ENCODE assay signal across 24 mouse cellular contexts in the genomic region with DNA sequence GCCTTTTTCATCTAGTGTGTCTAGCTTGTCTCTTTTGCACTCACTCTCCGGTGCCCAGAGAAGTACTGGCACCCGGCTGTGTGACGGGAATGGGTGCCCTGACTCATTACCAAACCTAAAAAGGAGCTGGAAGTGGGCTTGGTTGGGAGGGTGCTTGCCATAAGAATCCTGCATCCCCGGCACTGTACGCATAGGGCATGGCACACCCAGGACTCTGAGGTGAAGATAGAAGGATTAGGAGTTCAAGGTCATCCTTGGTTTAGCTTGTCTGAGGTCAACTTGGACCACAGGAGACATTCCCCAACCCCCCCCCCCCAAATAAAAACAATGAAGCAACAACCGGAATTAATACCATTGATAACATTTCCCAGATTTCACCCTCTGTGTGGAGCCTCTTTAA. TPM values are rescaled to one million over a fixed set of nuclear protein-coding genes. Genes with fewer than 3 reads are reported as not detected.
A peak's percentile ranks its signal among the peaks of the same experiment; 100 is the strongest.
DNase-seq lines count a peak whose midpoint lies in the region; ATAC-seq and TF ChIP-seq lines count a peak whose summit lies in the region.
"Had no signal": no experiment of that assay in that cellular context is flagged by ENCODE, and none has a peak within 500 bp of the region (broad histone marks: within the 10 kb centered on the region; RNA-seq: fewer than 3 reads in every experiment).

No protein-coding gene starts in this region.

- no peaks in the 10 kb centered on the region for H3K9me3 ChIP-seq in hindbrain, embryonic 10.5 days
- H3K9me3 ChIP-seq in hindbrain, embryonic 14.5 days (ENCODE audit: control insufficient read depth, low read length): no peaks in the 10 kb centered on the region
- H3K9me3 ChIP-seq in lung, embryonic 15.5 days: no peaks in the 10 kb centered on the region
- no peaks in the 10 kb centered on the region for H3K9me3 ChIP-seq in ES-E14 (ENCODE audit: control insufficient read depth, insufficient read depth, low read depth, low read length)
- H3K9me3 ChIP-seq: embryonic facial prominence, embryonic 12.5 days; embryonic facial prominence, embryonic 15.5 days; hindbrain, embryonic 13.5 days had no signal

- WGBS in hindbrain, embryonic 10.5 days: 88% methylated on average over 6 of the region's 6 CpGs
- WGBS in hindbrain, embryonic 14.5 days: 96% methylated on average over 6 of the region's 6 CpGs
- WGBS in lung, embryonic 15.5 days: 92% methylated on average over 6 of the region's 6 CpGs

- 0 out of 2 replicates have a peak overlapping the region, but pooled peaks have one; percentile 3 for H3K27ac ChIP-seq in hindbrain, embryonic 10.5 days
- H3K27ac ChIP-seq in hindbrain, embryonic 14.5 days: no peak overlapping the region
- H3K27ac ChIP-seq in lung, embryonic 15.5 days: 0 out of 2 replicates have a peak overlapping the region, but pooled peaks have one; percentile 95
- H3K27ac ChIP-seq in ES-E14 (ENCODE audit: insufficient read depth, low read depth, low read length, poor library complexity, severe bottlenecking): peak overlapping the region; percentile 81
- H3K27ac ChIP-seq: embryonic facial prominence, embryonic 12.5 days; embryonic facial prominence, embryonic 15.5 days; gastrocnemius, adult 2 months; heart, adult 2 months; hindbrain, embryonic 13.5 days; hindbrain, postnatal 0 days had no signal

- ATAC-seq in hindbrain, embryonic 14.5 days (ENCODE audit: low FRiP score): no peak
- ATAC-seq in lung, embryonic 15.5 days (ENCODE audit: borderline replicate concordance, extremely low read depth, low FRiP score, low TSS enrichment): no peak
- ATAC-seq: forebrain, embryonic 14.5 days; forebrain, postnatal 0 days; hindbrain, postnatal 0 days; inflammation-experienced regulatory T-cells, adult 6 months; intestine, embryonic 16.5 days had no signal

- H3K27me3 ChIP-seq in hindbrain, embryonic 10.5 days (ENCODE audit: insufficient read depth, poor library complexity, severe bottlenecking): peaks cover 9% of the 10 kb centered on the region; the same call in 1 of the 2 replicates
- no peaks in the 10 kb centered on the region for H3K27me3 ChIP-seq in hindbrain, embryonic 14.5 days (ENCODE audit: control insufficient read depth, insufficient read depth, low read length)
- no peaks in the 10 kb centered on the region for H3K27me3 ChIP-seq in lung, embryonic 15.5 days
- H3K27me3 ChIP-seq: CH12.LX; embryonic facial prominence, embryonic 12.5 days; embryonic facial prominence, embryonic 15.5 days; hindbrain, embryonic 13.5 days had no signal

- DNase-seq in hindbrain, embryonic 10.5 days (ENCODE audit: low spot score): no peak
- no peak for DNase-seq in hindbrain, embryonic 14.5 days (ENCODE audit: low spot score)
- DNase-seq in lung, postnatal 14 days: no peak
- DNase-seq in ES-E14 (ENCODE audit: low read depth, low spot score): no peak
- no peak for DNase-seq in layer of hippocampus, adult 18-20 months (ENCODE audit: low spot score in 2 of 2)
- DNase-seq in spleen, postnatal 14 days (ENCODE audit: low spot score in 2 of 2): no peak
- DNase-seq: adrenal gland, postnatal 10 days; adrenal gland, postnatal 36 days; cerebellum, adult 18-20 months; cerebellum, adult 9-10 months; cerebellum, postnatal 25 days; forebrain, postnatal 0 days; gastrocnemius, adult 2 months; gastrocnemius, postnatal 14 days; heart, adult 2 months had no signal

- H3K9ac ChIP-seq in hindbrain, embryonic 14.5 days: no peak overlapping the region
- no peak overlapping the region for H3K9ac ChIP-seq in lung, embryonic 15.5 days
- peak overlapping the region; percentile 41; the same call in 1 of the 2 replicates for H3K9ac ChIP-seq in ES-E14 (ENCODE audit: insufficient read depth, low read depth, low read length, poor library complexity, severe bottlenecking)
- H3K9ac ChIP-seq: embryonic facial prominence, embryonic 12.5 days; embryonic facial prominence, embryonic 15.5 days; forebrain, postnatal 0 days; hindbrain, embryonic 13.5 days had no signal

- peaks cover 46% of the 10 kb centered on the region for H3K4me1 ChIP-seq in hindbrain, embryonic 10.5 days (replicated peaks)
- H3K4me1 ChIP-seq in hindbrain, embryonic 14.5 days (replicated peaks; ENCODE audit: control insufficient read depth, insufficient read depth, low read length): no peaks in the 10 kb centered on the region
- peaks cover 31% of the 10 kb centered on the region for H3K4me1 ChIP-seq in lung, embryonic 15.5 days
- peaks cover 4 to 9% of the 10 kb centered on the region in 2 experiments; a peak in 2 of 4 replicates for H3K4me1 ChIP-seq in ES-E14 (ENCODE audit: control insufficient read depth in 2 of 2, insufficient read depth in 2 of 2, low read length in 2 of 2, poor library complexity in 1 of 2)

- in situ Hi-C loops in ES-E14 (cut with MboI; ENCODE audit: low sequenced_read_pairs in 2 of 2, unreplicated experiment in 2 of 2): no loop called here

- H3K4me2 ChIP-seq in hindbrain, embryonic 14.5 days (replicated peaks): no peak overlapping the region
- no peak overlapping the region for H3K4me2 ChIP-seq in lung, embryonic 15.5 days
- H3K4me2 ChIP-seq: embryonic facial prominence, embryonic 12.5 days; embryonic facial prominence, embryonic 15.5 days; hindbrain, embryonic 13.5 days had no signal

- H3K36me3 ChIP-seq in hindbrain, embryonic 10.5 days: no peaks in the 10 kb centered on the region
- no peaks in the 10 kb centered on the region for H3K36me3 ChIP-seq in hindbrain, embryonic 14.5 days (replicated peaks; ENCODE audit: control insufficient read depth, insufficient read depth)
- no peaks in the 10 kb centered on the region for H3K36me3 ChIP-seq in lung, embryonic 15.5 days
- no peaks in the 10 kb centered on the region for H3K36me3 ChIP-seq in ES-E14 (ENCODE audit: control insufficient read depth, insufficient read depth, low read length, poor library complexity, severe bottlenecking)
- H3K36me3 ChIP-seq: embryonic facial prominence, embryonic 12.5 days; embryonic facial prominence, embryonic 15.5 days; hindbrain, embryonic 13.5 days had no signal

- H3K4me3 ChIP-seq in hindbrain, embryonic 10.5 days: no peak overlapping the region
- no peak overlapping the region for H3K4me3 ChIP-seq in hindbrain, embryonic 14.5 days (replicated peaks; ENCODE audit: low read length)
- H3K4me3 ChIP-seq in lung, embryonic 15.5 days: no peak overlapping the region
- peak overlapping the region; percentile 40 to 53 for H3K4me3 ChIP-seq in ES-E14 (ENCODE audit: insufficient read depth in 1 of 2, low read depth in 1 of 2, low read length in 2 of 2, poor library complexity in 1 of 2, severe bottlenecking in 1 of 2)
- H3K4me3 ChIP-seq: embryonic facial prominence, embryonic 12.5 days; embryonic facial prominence, embryonic 15.5 days; gastrocnemius, adult 2 months; heart, adult 2 months; hindbrain, embryonic 13.5 days had no signal

TF ChIP-seq in ES-E14, 5 proteins besides CTCF, POLR2A, EP300 and RAD21:
- TF ChIP-seq ZNF384 (IDR thresholded peaks at IDR 0.05; ENCODE audit: low read depth, low read length): no peak
- TF ChIP-seq ZC3H11A (IDR thresholded peaks at IDR 0.05; ENCODE audit: borderline replicate concordance, low read depth, low read length): no peak
- no peak for TF ChIP-seq HCFC1 (IDR thresholded peaks at IDR 0.05; ENCODE audit: borderline replicate concordance, insufficient read depth, low read length)
- no peak for TF ChIP-seq CHD2 (IDR thresholded peaks at IDR 0.05; ENCODE audit: low read depth, low read length)
- no peak for TF ChIP-seq MAFK (IDR thresholded peaks at IDR 0.05; ENCODE audit: insufficient read depth, low read depth, low read length)

RNA-seq across cellular contexts. Expression of a gene that starts 59.5 kb away (rescaled TPM):
- polyA plus RNA-seq in hindbrain, embryonic 10.5 days (2016; fragmentation: Nextera tagmentation; extraction: Ambion mirVana): 3.0 TPM in 2 replicates
- 0.98 and 1.5 TPM in 2 replicates for polyA plus RNA-seq in hindbrain, embryonic 14.5 days (2014; fragmentation: Nextera tagmentation; extraction: Ambion mirVana)
- 5.0 and 5.1 TPM in 2 replicates for polyA plus RNA-seq in lung, embryonic 15.5 days (2015; fragmentation: Nextera tagmentation; extraction: Ambion mirVana)
- total RNA-seq in ES-E14 (2012; rRNA removed): 23.2 and 28.4 TPM in 2 replicates
- 1 to 10 TPM; 4.2 TPM for total RNA-seq in layer of hippocampus, adult 18-20 months (2021)

Comparison
In these comparisons a context has a peak if more than half of its experiments do, and no peak if none do; other contexts are left out.
1. H3K4me3 ChIP-seq: peak in ES-E14 (2 of 2); none in hindbrain, embryonic 10.5 days (single experiment), hindbrain, embryonic 14.5 days (single experiment) and lung, embryonic 15.5 days (single experiment).